Mouse (Mus musculus) T-helper 17 cell (primary cell): ENCODE results near the gene Gdap2.

Experiments
- in situ Hi-C, 2 experiments: fragments of 300-600 bp; cut with MboI, MseI; formaldehyde crosslinking; loops; 1 replicate in 1 of 2; 2 replicates in 1 of 2; pipeline ENCODE4 v1.15.1; 2025; ENCODE audit warnings: high pct_unique_total_duplicates in 2 of 2

Gdap2 gene

GRCm38 (mm10) chr3:100242230-100242629 lies 80.0 kb downstream of the Gdap2 start:
- in situ Hi-C loops, result no loop called here

DNA sequence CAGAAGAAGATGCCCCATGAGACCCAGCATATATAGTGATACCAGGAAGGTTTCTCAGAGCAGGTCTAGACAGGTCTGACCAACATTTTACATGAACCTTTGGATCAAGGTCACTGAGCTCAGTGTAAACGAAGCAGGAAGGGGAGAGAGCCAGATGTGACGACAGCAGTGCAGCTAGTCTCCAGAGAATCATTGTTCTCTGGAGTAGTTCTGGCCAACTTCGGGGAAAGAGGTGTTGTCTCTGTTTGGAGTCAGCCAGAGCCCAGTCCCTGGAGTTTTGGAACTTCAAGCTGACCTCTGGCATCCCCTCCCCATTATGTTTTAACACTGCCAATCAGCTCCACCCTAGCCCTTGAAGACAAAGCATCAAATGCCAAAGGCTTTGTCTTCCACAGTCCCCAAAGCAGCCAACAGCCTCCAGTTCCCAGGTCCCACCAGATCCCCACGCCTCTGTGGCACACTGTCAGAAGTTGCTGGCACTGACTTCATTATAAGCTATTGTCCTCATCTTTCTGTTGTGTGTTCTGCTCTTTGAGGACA lies 84.2 kb downstream of the Gdap2 start:
- in situ Hi-C loops, result no loop called here
